Mouse (Mus musculus) bone marrow, adult 2 months (tissue): ENCODE results near the gene Tgfa.

ENCODE experiments used
- CTCF ChIP-seq: fragments of 200-500 bp; IDR thresholded peaks from 2 replicates; pipeline ENCODE4 v1.5.1; 2011; ENCODE audit warnings: low read length, control low read depth; ENCODE audit not compliant: control insufficient read depth, insufficient read depth
- POLR2A ChIP-seq: fragments of 200-500 bp; IDR thresholded peaks from 2 replicates; pipeline ENCODE4 v1.6.1; 2011; ENCODE audit warnings: low read depth, mild to moderate bottlenecking, control low read depth, low read length, borderline replicate concordance; ENCODE audit not compliant: control insufficient read depth

DNA sequence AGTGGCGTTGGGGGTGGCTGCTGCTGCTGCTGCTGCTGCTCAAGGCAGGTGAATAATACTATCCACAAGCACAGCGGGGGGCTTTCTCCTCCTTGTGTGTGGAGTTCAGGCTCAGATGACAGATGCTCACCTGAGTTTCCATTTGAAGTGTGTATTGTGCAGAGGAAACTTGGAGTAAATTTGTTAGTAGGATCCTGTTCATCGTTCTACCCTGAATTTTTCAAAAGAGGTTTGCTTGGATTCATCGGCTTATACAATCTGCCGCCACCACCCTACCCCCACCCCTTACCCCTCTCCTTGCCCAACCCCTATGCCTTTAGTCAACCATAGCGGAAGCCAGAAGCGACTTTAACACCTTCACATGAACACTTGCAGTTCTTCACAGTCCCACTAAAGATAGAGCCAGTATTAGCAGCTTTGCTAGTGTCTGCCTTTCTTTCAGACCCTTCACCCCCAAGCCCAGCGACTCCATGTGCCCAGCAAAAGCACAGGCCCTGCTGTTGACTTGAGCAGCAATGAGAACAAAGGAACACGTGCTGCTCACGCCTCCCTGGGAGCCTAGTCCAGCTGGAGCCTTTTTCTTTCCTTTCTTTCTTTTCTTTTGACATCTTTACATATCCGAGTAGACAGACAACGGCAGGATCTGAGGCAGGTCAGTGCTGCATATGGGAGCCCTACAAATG lies 16.2 kb downstream of the Tgfa start:
- TF ChIP-seq CTCF, result no peak
- TF ChIP-seq POLR2A, result no peak
